Mouse (Mus musculus) spleen, adult 18-20 months (tissue): ENCODE data around the gene 4930455H04Rik.

Source experiments
- DNase-seq, 2 experiments: peaks; one replicate each; pipeline ENCODE4 v3.0.0; 2022; ENCODE audit warnings: mixed read lengths in 2 of 2

The 4930455H04Rik gene

GRCm38 (mm10) chr3:116967967-116968366 lies at the start of gene 4930455H04Rik:
Gene 4930455H04Rik (plus strand): TSS chr3:116968267.
- DNase-seq: no peak

- no peak for DNase-seq
Observed at GRCm38 (mm10) chr3:116921535-116921934, 46.5 kb upstream of the 4930455H04Rik start.

- no peak for DNase-seq
Observed at GRCm38 (mm10) chr3:116923042-116923441, 45.0 kb upstream of the 4930455H04Rik start.

- no peak for DNase-seq
Observed at GRCm38 (mm10) chr3:116928994-116929393, 39.1 kb upstream of the 4930455H04Rik start.

GRCm38 (mm10) chr3:116933158-116933557 lies 34.9 kb upstream of the 4930455H04Rik start:
- DNase-seq: no peak

GRCm38 (mm10) chr3:116936934-116937691 lies 31.0 kb upstream of the 4930455H04Rik start:
- no peak for DNase-seq

GRCm38 (mm10) chr3:116940804-116941558 lies 27.1 kb upstream of the 4930455H04Rik start:
- DNase-seq: no peak

GRCm38 (mm10) chr3:116941559-116942117 lies 26.4 kb upstream of the 4930455H04Rik start:
- DNase-seq: no peak

- DNase-seq: no peak
Observed at GRCm38 (mm10) chr3:116942751-116943150, 25.3 kb upstream of the 4930455H04Rik start.

GRCm38 (mm10) chr3:116943422-116943821 lies 24.6 kb upstream of the 4930455H04Rik start:
- no peak for DNase-seq

- DNase-seq: no peak
Observed at GRCm38 (mm10) chr3:116946476-116946875, 21.6 kb upstream of the 4930455H04Rik start.

- DNase-seq: no peak
Observed at GRCm38 (mm10) chr3:116950665-116951115, 17.4 kb upstream of the 4930455H04Rik start.

- no peak for DNase-seq
Observed at GRCm38 (mm10) chr3:116951489-116951888, 16.6 kb upstream of the 4930455H04Rik start.

- no peak for DNase-seq
Observed at GRCm38 (mm10) chr3:116952242-116952899, 15.7 kb upstream of the 4930455H04Rik start.

- DNase-seq: no peak
Observed at GRCm38 (mm10) chr3:116953366-116953765, 14.7 kb upstream of the 4930455H04Rik start.

GRCm38 (mm10) chr3:116955061-116955460 lies 13.0 kb upstream of the 4930455H04Rik start:
- DNase-seq: no peak

GRCm38 (mm10) chr3:116960414-116960813 lies 7.7 kb upstream of the 4930455H04Rik start:
- DNase-seq: no peak

- DNase-seq: no peak
Observed at GRCm38 (mm10) chr3:116961354-116962142, 6.5 kb upstream of the 4930455H04Rik start.

- no peak for DNase-seq
Observed at GRCm38 (mm10) chr3:116963213-116963612, 4.9 kb upstream of the 4930455H04Rik start.

GRCm38 (mm10) chr3:116964426-116964825 lies 3.6 kb upstream of the 4930455H04Rik start:
- DNase-seq: no peak

GRCm38 (mm10) chr3:116966225-116966624 lies 1.8 kb upstream of the 4930455H04Rik start:
- DNase-seq: no peak

GRCm38 (mm10) chr3:116966800-116967199 lies 1.3 kb upstream of the 4930455H04Rik start:
- DNase-seq: no peak
